Mouse (Mus musculus): ENCODE results near the gene Gm7029.

DNA sequence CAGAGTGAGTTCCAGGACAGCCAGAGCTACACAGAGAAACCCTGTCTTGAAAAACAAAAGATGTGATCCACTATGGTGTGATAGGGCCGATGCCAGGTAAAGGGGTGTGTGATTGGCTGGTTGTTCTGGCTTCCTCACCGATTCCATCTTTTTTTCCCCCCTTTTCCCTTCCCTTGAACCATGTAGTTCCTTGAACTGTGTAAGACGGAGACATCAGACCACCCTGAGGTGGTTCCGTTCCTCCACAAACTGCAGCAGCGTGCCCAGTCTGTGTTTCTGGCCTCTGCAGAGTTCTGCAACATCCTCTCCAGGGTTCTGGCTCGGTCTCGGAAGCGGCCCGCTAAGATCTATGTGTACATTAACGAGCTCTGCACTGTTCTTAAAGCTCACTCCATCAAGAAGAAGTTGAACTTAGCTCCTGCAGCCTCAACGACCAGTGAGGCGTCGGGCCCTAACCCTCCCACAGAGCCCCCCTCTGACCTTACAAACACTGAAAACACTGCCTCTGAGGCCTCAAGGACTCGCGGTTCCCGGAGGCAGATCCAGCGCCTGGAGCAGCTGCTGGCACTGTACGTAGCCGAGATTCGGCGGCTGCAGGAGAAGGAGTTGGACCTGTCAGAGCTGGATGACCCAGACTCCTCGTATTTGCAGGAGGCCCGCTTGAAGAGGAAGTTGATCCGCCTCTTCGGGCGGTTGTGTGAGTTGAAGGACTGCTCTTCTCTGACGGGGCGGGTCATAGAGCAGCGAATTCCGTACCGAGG, 37.6 kb downstream of the Gm7029 start:
- TF ChIP-seq CTCF (IDR thresholded peaks at IDR 0.05; ENCODE audit: low read depth, low read length) (no peak), POLR2A (IDR thresholded peaks at IDR 0.05; ENCODE audit: extremely low read depth, insufficient read depth, low read length) (no peak)

Measured in liver, adult 2 months (tissue).